9 mouse cellular contexts compared by ENCODE assay signal in genomic region chr6:71270301-71271056, GRCm38 (mm10). TPM values are rescaled to one million over a fixed set of nuclear protein-coding genes. Genes with fewer than 3 reads are reported as not detected.
DNase-seq lines count a peak whose midpoint lies in the region; ATAC-seq and TF ChIP-seq lines count a peak whose summit lies in the region.
"Had no signal": no experiment of that assay in that cellular context is flagged by ENCODE, and none has a peak within 500 bp of the region (broad histone marks: within the 10 kb centered on the region; RNA-seq: fewer than 3 reads in every experiment).

No protein-coding gene starts in this region.

- 10% methylated on average over 13 of the region's 14 CpGs for WGBS in heart, embryonic 14.5 days
- 20% methylated on average over 14 of the region's 14 CpGs for WGBS in lung, adult 2 months
- 12% methylated on average over 14 of the region's 14 CpGs for WGBS in neural tube, embryonic 15.5 days

- TF ChIP-seq CTCF in lung, adult 2 months (IDR thresholded peaks at IDR 0.05; ENCODE audit: insufficient read depth, low read length), result no peak

- no peaks in the 10 kb centered on the region for H3K27me3 ChIP-seq in heart, embryonic 14.5 days (ENCODE audit: control insufficient read depth, insufficient read depth, low read length)
- H3K27me3 ChIP-seq in neural tube, embryonic 15.5 days (replicated peaks), result no peaks in the 10 kb centered on the region

- peak; percentile 48; the same call in 1 of the 2 replicates for TF ChIP-seq POLR2A in lung, adult 2 months (IDR thresholded peaks at IDR 0.05; ENCODE audit: borderline replicate concordance, extremely low read depth, low read depth, low read length)

- peak overlapping the region; percentile 34 to 75 for H3K4me3 ChIP-seq in heart, embryonic 14.5 days (ENCODE audit: control insufficient read depth in 1 of 2, insufficient read depth in 1 of 2, low read depth in 1 of 2, low read length in 2 of 2)
- peak overlapping the region; percentile 59 for H3K4me3 ChIP-seq in lung, adult 2 months (replicated peaks; ENCODE audit: extremely low read depth, low read depth, low read length)
- peak overlapping the region; percentile 88 for H3K4me3 ChIP-seq in neural tube, embryonic 15.5 days (replicated peaks)

- H3K4me2 ChIP-seq in heart, embryonic 14.5 days (ENCODE audit: low read length), result peak overlapping the region; percentile 85
- peak overlapping the region; percentile 75 for H3K4me2 ChIP-seq in neural tube, embryonic 15.5 days

- peak overlapping the region; percentile 66 for H3K9ac ChIP-seq in heart, embryonic 14.5 days (ENCODE audit: low read length)
- peak overlapping the region; percentile 45 for H3K9ac ChIP-seq in neural tube, embryonic 15.5 days (replicated peaks)

- peaks cover 11 to 27% of the 10 kb centered on the region in 2 experiments for H3K4me1 ChIP-seq in heart, embryonic 14.5 days (ENCODE audit: control insufficient read depth in 2 of 2, insufficient read depth in 2 of 2, low read length in 2 of 2)
- H3K4me1 ChIP-seq in lung, adult 2 months (ENCODE audit: control insufficient read depth, insufficient read depth, low read length), result peaks cover 8% of the 10 kb centered on the region
- peaks cover 15% of the 10 kb centered on the region for H3K4me1 ChIP-seq in neural tube, embryonic 15.5 days

- no peaks in the 10 kb centered on the region for H3K9me3 ChIP-seq in heart, embryonic 14.5 days (ENCODE audit: control insufficient read depth, low read length)
- H3K9me3 ChIP-seq in neural tube, embryonic 15.5 days (replicated peaks), result no peaks in the 10 kb centered on the region

- H3K36me3 ChIP-seq in heart, embryonic 14.5 days (ENCODE audit: control insufficient read depth, insufficient read depth, low read length), result no peaks in the 10 kb centered on the region
- no peaks in the 10 kb centered on the region for H3K36me3 ChIP-seq in neural tube, embryonic 15.5 days

- H3K27ac ChIP-seq in heart, embryonic 14.5 days (replicated peaks in 1 of 2; ENCODE audit: control insufficient read depth in 1 of 2, insufficient read depth in 1 of 2, low read depth in 2 of 2, low read length in 2 of 2), result peak overlapping the region; percentile 88 to 96
- peak overlapping the region; percentile 98 for H3K27ac ChIP-seq in neural tube, embryonic 15.5 days (replicated peaks)

- peak; percentile 50 for DNase-seq in CD4-positive, CD25-positive, alpha-beta regulatory T cell, adult 2 months (ENCODE audit: low read depth, low spot score)
- DNase-seq in adrenal gland, adult 2 months, result peak; percentile 62
- DNase-seq in embryo, embryonic 9.5 days (ENCODE audit: extremely low spot score), result peak; percentile 76
- peak; percentile 63 for DNase-seq in kidney, postnatal 10 days
- peak; percentile 25 for DNase-seq in lung, adult 2 months
- peak; percentile 22 for DNase-seq in urinary bladder, adult 2 months (ENCODE audit: low spot score)

- peak; percentile 65 for ATAC-seq in heart, embryonic 14.5 days (ENCODE audit: insufficient number of reproducible peaks, insufficient read depth, low FRiP score, low read depth)
- peak; percentile 44 for ATAC-seq in neural tube, embryonic 15.5 days (ENCODE audit: low FRiP score)

RNA-seq across cellular contexts. Expression of gene Krcc1, which starts 1.0 kb away (rescaled TPM):
- 10 to 100 TPM; 75.5 to 82.3 TPM for total RNA-seq in adrenal gland, adult 2 months (2021)
- 3.1 and 3.2 TPM in 2 replicates for polyA plus RNA-seq in adrenal gland, adult 2 months (2012; rRNA removed)
- polyA plus RNA-seq in heart, embryonic 14.5 days (2014; fragmentation: Nextera tagmentation; extraction: Ambion mirVana), result 65.1 and 69.2 TPM in 2 replicates
- 6.9 and 11.0 TPM in 2 replicates for polyA plus RNA-seq in lung, adult 2 months (2012; rRNA removed)
- polyA plus RNA-seq in neural tube, embryonic 15.5 days (2015; fragmentation: Nextera tagmentation; extraction: Ambion mirVana), result 17.2 and 26.2 TPM in 2 replicates
- 55.8 and 60.0 TPM in 2 replicates for polyA plus RNA-seq in urinary bladder, adult 2 months (2012; rRNA removed)

RNA-seq across cellular contexts. Expression of gene Smyd1, which starts 51.6 kb away (rescaled TPM):
- total RNA-seq in adrenal gland, adult 2 months (2021), result under 1 TPM in 1 of 2 experiments, not detected in 1; 0.41 TPM
- polyA plus RNA-seq in adrenal gland, adult 2 months (2012; rRNA removed), result 0.09 TPM in 2 replicates
- polyA plus RNA-seq in heart, embryonic 14.5 days (2014; fragmentation: Nextera tagmentation; extraction: Ambion mirVana), result 136 and 147 TPM in 2 replicates
- 2.3 and 7.0 TPM in 2 replicates for polyA plus RNA-seq in lung, adult 2 months (2012; rRNA removed)
- 0.80 and 1.4 TPM in 2 replicates for polyA plus RNA-seq in neural tube, embryonic 15.5 days (2015; fragmentation: Nextera tagmentation; extraction: Ambion mirVana)
- 0.22 TPM in 2 replicates for polyA plus RNA-seq in urinary bladder, adult 2 months (2012; rRNA removed)

RNA-seq across cellular contexts. Expression of gene Cd8b1, which starts 52.1 kb away (rescaled TPM):
- under 1 TPM in 1 of 2 experiments, not detected in 1; 0.24 TPM for total RNA-seq in adrenal gland, adult 2 months (2021)
- 0.11 and 0.12 TPM in 2 replicates for polyA plus RNA-seq in adrenal gland, adult 2 months (2012; rRNA removed)
- polyA plus RNA-seq in heart, embryonic 14.5 days (2014; fragmentation: Nextera tagmentation; extraction: Ambion mirVana), result 0.14 TPM in 1 of 2 replicates, not detected in the other
- 2.5 and 3.0 TPM in 2 replicates for polyA plus RNA-seq in lung, adult 2 months (2012; rRNA removed)
- polyA plus RNA-seq in neural tube, embryonic 15.5 days (2015; fragmentation: Nextera tagmentation; extraction: Ambion mirVana), result 1.9 TPM in 1 of 2 replicates, not detected in the other
- 0.28 and 0.31 TPM in 2 replicates for polyA plus RNA-seq in urinary bladder, adult 2 months (2012; rRNA removed)
- polyA plus RNA-seq: frontal cortex, adult 2 months had no signal

Comparison
In these comparisons a context has a peak if more than half of its experiments do, and no peak if none do; other contexts are left out.
1. Peak in every context shown above with its lines: DNase-seq, ATAC-seq, H3K4me3 ChIP-seq and H3K27ac ChIP-seq.
2. DNase-seq: peak in every context shown above with its lines; median percentile 76 in embryo, embryonic 9.5 days; 63 in kidney, postnatal 10 days; 62 in adrenal gland, adult 2 months; 50 in CD4-positive, CD25-positive, alpha-beta regulatory T cell, adult 2 months; 25 in lung, adult 2 months; 22 in urinary bladder, adult 2 months.
3. RNA of gene Smyd1, which starts 51.6 kb away (polyA plus RNA-seq): 136 to 147 TPM in heart, embryonic 14.5 days; 2.3 to 7.0 TPM in lung, adult 2 months, 0.80 to 1.4 TPM in neural tube, embryonic 15.5 days, 0.22 TPM in urinary bladder, adult 2 months and 0.09 TPM in adrenal gland, adult 2 months; every median in the first group is over 10 times any median in the second.